Mouse (Mus musculus) lung, postnatal 0 days (tissue): ENCODE data around the gene Uvssa.

Source experiments
- CTCF ChIP-seq: IDR thresholded peaks from 2 replicates; pipeline ENCODE4 v1.5.1; 2016; ENCODE audit warnings: antibody characterized with exemption, mild to moderate bottlenecking
- EP300 ChIP-seq: IDR thresholded peaks from 2 replicates; pipeline ENCODE4 v1.6.1; 2016; ENCODE audit warnings: antibody characterized with exemption, mild to moderate bottlenecking, control low read depth

- TF ChIP-seq EP300, result no peak
- TF ChIP-seq CTCF, result no peak
Measured at GRCm38 (mm10) chr5:33430511-33431172, 52.3 kb downstream of the Uvssa start.
